Mouse (Mus musculus) ES-E14 (cell line): ENCODE data around the gene Stat6.

Experiments
- CHD2 ChIP-seq: IDR thresholded peaks from 2 replicates; pipeline ENCODE4 v1.6.1; 2014; ENCODE audit warnings: mild to moderate bottlenecking, low read depth, low read length, inconsistent platforms
- MAFK ChIP-seq: IDR thresholded peaks from 2 replicates; pipeline ENCODE4 v1.6.1; 2014; ENCODE audit warnings: mild to moderate bottlenecking, low read depth, low read length, inconsistent platforms; ENCODE audit not compliant: insufficient read depth
- ZC3H11A ChIP-seq: IDR thresholded peaks from 2 replicates; pipeline ENCODE4 v1.6.1; 2012; ENCODE audit warnings: low read depth, mild to moderate bottlenecking, inconsistent platforms, low read length, borderline replicate concordance
- ZNF384 ChIP-seq: IDR thresholded peaks from 2 replicates; pipeline ENCODE4 v1.6.1; 2012; ENCODE audit warnings: low read depth, low read length, inconsistent platforms

- TF ChIP-seq ZNF384 (no peak), MAFK (no peak), ZC3H11A (no peak), CHD2 (no peak)
These were observed 40.1 kb downstream of the Stat6 start for GRCm38 (mm10) chr10:127682886-127683285.
